Mouse (Mus musculus) bone marrow macrophage, adult 2 months (primary cell): ENCODE results near the gene Rnf180.

ENCODE experiments used
- CTCF ChIP-seq: IDR thresholded peaks from 2 replicates; pipeline ENCODE4 v1.5.1; 2012; ENCODE audit warnings: low read depth, mild to moderate bottlenecking, low read length, moderate library complexity
- POLR2A ChIP-seq: IDR thresholded peaks from 2 replicates; pipeline ENCODE4 v1.6.1; 2012; ENCODE audit warnings: mild to moderate bottlenecking, low read depth, low read length, borderline replicate concordance

- no peak for TF ChIP-seq CTCF
- no peak for TF ChIP-seq POLR2A
Measured at GRCm38 (mm10) chr13:105121617-105122016, 173.0 kb downstream of the Rnf180 start.
